Comparison of ENCODE assay signal across 8 mouse cellular contexts in genomic region chr7:125551766-125552709, GRCm38 (mm10). TPM values are rescaled to one million over a fixed set of nuclear protein-coding genes. Genes with fewer than 3 reads are reported as not detected.
DNase-seq lines count a peak whose midpoint lies in the region; ATAC-seq lines count a peak whose summit lies in the region.

Gene Il4ra, plus strand, starts transcription at chr7:125552120.

- peaks cover 14% of the 10 kb centered on the region for H3K4me1 ChIP-seq in hindbrain, embryonic 12.5 days

- H3K27ac ChIP-seq in hindbrain, embryonic 12.5 days: 0 out of 2 replicates have a peak within 1 kb of the TSS, but pooled peaks have one; percentile 12

- H3K27me3 ChIP-seq in hindbrain, embryonic 12.5 days: peaks cover 33% of the 10 kb centered on the region

- H3K4me2 ChIP-seq in hindbrain, embryonic 12.5 days (replicated peaks): peak within 1 kb of the TSS; percentile 88

- 2% methylated on average over 52 of the region's 52 CpGs for WGBS in hindbrain, embryonic 12.5 days

- H3K4me3 ChIP-seq in hindbrain, embryonic 12.5 days: peak within 1 kb of the TSS; percentile 54

- no peaks in the 10 kb centered on the region for H3K9me3 ChIP-seq in hindbrain, embryonic 12.5 days (replicated peaks)

- no peaks in the 10 kb centered on the region for H3K36me3 ChIP-seq in hindbrain, embryonic 12.5 days

- peak; percentile 92 for DNase-seq in T-cell, adult 2 months (ENCODE audit: low spot score)
- peak; percentile 74 to 75 for DNase-seq in cerebellum, postnatal 14 days
- peak; percentile 46 to 63 for DNase-seq in frontal cortex, postnatal 14 days (ENCODE audit: low spot score in 2 of 2)
- peak; percentile 59 to 61 for DNase-seq in layer of hippocampus, postnatal 36 days
- peak; percentile 98 for DNase-seq in lung, postnatal 36 days
- peak; percentile 88 for DNase-seq in retina, embryonic 14.5 days (ENCODE audit: low spot score)
- peak; percentile 93 for DNase-seq in thymus, postnatal 36 days

- peak within 1 kb of the TSS; percentile 69 for H3K9ac ChIP-seq in hindbrain, embryonic 12.5 days

- ATAC-seq in hindbrain, embryonic 12.5 days (ENCODE audit: low FRiP score): peak; percentile 94

RNA-seq across cellular contexts. Expression of gene Il4ra, which starts in this region (rescaled TPM):
- polyA plus RNA-seq in hindbrain, embryonic 12.5 days (2016; fragmentation: Nextera tagmentation; extraction: Ambion mirVana): 5.4 and 7.3 TPM in 2 replicates
- total RNA-seq in layer of hippocampus, postnatal 36 days (2021): 1 to 10 TPM; 3.1 to 3.5 TPM

Comparison
In these comparisons a context has a peak if more than half of its experiments do, and no peak if none do; other contexts are left out.
1. Peak in every context shown above with its lines: DNase-seq, ATAC-seq, H3K4me3 ChIP-seq and H3K27ac ChIP-seq.